1 mouse cellular context compared by ENCODE assay signal in the genomic region with DNA sequence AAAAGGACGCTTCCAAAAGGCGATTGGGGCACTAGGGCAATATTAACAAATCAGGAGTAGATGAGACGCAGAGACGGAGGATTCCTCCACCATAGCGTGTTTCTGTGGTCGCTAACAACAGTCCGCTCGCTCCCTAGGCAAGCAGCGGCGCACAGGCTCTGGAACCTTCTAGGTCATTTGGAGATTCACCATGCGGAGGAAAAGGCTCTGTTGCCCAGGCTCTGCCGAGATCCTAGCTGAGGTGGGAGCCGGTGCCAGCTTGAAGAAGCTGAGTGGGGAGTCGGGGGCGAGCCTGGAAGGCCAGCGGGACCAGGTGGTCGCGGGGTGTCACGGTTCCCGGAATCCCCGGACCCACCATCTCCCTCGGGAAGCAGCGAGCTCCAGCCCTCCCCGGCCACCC.
TF ChIP-seq lines count a peak whose summit lies in the region.

No protein-coding gene starts in this region.

TF ChIP-seq in CH12.LX, 34 proteins besides CTCF, POLR2A, EP300 and RAD21:
- peak; percentile 30; the same call in 1 of the 2 replicates for TF ChIP-seq CHD1 (IDR thresholded peaks at IDR 0.05; ENCODE audit: low read depth, low read length)
- no peak for TF ChIP-seq BHLHE40 (IDR thresholded peaks at IDR 0.05; ENCODE audit: low read depth, low read length)
